Mouse (Mus musculus) neural tube, embryonic 14.5 days (tissue): ENCODE measurements around the gene Dpp8. TPM values are rescaled to one million over a fixed set of nuclear protein-coding genes. Genes with fewer than 3 reads are reported as not detected.
"Not testable (repeated sequence)": the region's sequence is repeated elsewhere in the genome, so short reads cannot be mapped to it uniquely, and the experiment has no call there.

Source experiments
- ATAC-seq: fragments of 200-750 bp; cut with Nextera tagmentation; 2 replicates; pipeline ENCODE4 v1.8.0; 2017; ENCODE audit warnings: low read depth, mild to moderate bottlenecking, moderate TSS enrichment, moderate library complexity
- H3K27ac ChIP-seq: fragments of 300-500 bp; sonication (generic); 2 replicates; pipeline ENCODE4 v1.5.1; 2014; ENCODE audit warnings: low read depth, mild to moderate bottlenecking, control low read depth, low read length, moderate library complexity, mixed read lengths
- H3K27me3 ChIP-seq: fragments of 300-500 bp; sonication (generic); 2 replicates; pipeline ENCODE4 v1.6.1; 2014; ENCODE audit warnings: low read length; ENCODE audit not compliant: control insufficient read depth, insufficient read depth
- H3K36me3 ChIP-seq: fragments of 300-500 bp; sonication (generic); 2 replicates; pipeline ENCODE4 v1.6.1; 2014; ENCODE audit warnings: low read length, mixed read lengths; ENCODE audit not compliant: control insufficient read depth, insufficient read depth
- H3K4me1 ChIP-seq: fragments of 300-500 bp; sonication (generic); 2 replicates; pipeline ENCODE4 v1.6.1; 2014; ENCODE audit warnings: low read length; ENCODE audit not compliant: control insufficient read depth, insufficient read depth
- H3K4me2 ChIP-seq: fragments of 300-500 bp; sonication (generic); 2 replicates; pipeline ENCODE4 v1.6.1; 2014; ENCODE audit warnings: mild to moderate bottlenecking, low read depth, low read length, control low read depth
- H3K4me3 ChIP-seq: fragments of 300-500 bp; sonication (generic); 2 replicates; pipeline ENCODE4 v1.5.1; 2014; ENCODE audit warnings: low read depth, low read length, control low read depth, mixed read lengths
- H3K9ac ChIP-seq: fragments of 300-500 bp; sonication (generic); replicated peaks from 2 replicates; pipeline ENCODE4 v1.6.1; 2014; ENCODE audit warnings: low read depth, mild to moderate bottlenecking, control low read depth, low read length, mixed read lengths
- H3K9me3 ChIP-seq: fragments of 300-500 bp; sonication (generic); 2 replicates; pipeline ENCODE4 v1.6.1; 2016; ENCODE audit warnings: low read length; ENCODE audit not compliant: control insufficient read depth
- whole genome bisulfite sequencing: fragments of 180-500 bp; shearing (Covaris S2); extraction: QIAGEN DNeasy Blood & Tissue Kit; methylation state at CpG from one replicate; pipeline ENCODE4 v1.1.7; 2014; 5-methylcytosine and 5-hydroxymethylcytosine counted together
- polyA plus RNA-seq: library from polyadenylated mRNA; unstranded; fragments of >200 nt; fragmentation: Nextera tagmentation; extraction: Ambion mirVana; gene quantifications from 2 replicates; pipeline ENCODE4 v1.2.1, GENCODE M21; 2014

Gene Dpp8
- polyA plus RNA-seq, 1 experiment from 2014 or later: 32.3 TPM

DNA sequence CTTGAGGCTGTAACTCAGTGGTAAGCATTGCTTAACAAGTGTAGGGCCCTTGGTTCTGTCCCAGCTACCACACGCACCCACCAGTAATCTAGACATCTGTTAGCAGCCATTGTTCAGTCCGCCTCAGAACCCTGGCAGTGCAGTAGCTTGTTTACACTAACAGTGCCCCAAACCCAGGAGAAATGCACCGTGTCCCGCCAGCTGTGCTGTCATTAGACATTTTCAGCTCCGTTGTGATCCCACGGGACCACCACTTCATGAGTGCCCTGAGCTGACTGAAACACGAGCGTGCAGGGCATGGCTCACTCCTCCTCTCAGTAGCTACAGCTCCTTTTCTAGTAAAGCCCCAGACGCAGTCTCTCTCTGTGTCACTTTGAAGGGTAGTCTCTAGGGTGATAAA lies 41.3 kb downstream of the Dpp8 start:
- ATAC-seq: no peak
- Histone ChIP-seq H3K4me1 (no peaks in the 10 kb centered on the region), H3K9ac (no peak overlapping the region), H3K27ac (no peak overlapping the region), H3K27me3 (no peaks in the 10 kb centered on the region), H3K9me3 (no peaks in the 10 kb centered on the region), H3K36me3 (peaks cover 27% of the 10 kb centered on the region), H3K4me2 (no peak overlapping the region), H3K4me3 (no peak overlapping the region)
- 54% methylated on average over 9 of the region's 9 CpGs for WGBS

DNA sequence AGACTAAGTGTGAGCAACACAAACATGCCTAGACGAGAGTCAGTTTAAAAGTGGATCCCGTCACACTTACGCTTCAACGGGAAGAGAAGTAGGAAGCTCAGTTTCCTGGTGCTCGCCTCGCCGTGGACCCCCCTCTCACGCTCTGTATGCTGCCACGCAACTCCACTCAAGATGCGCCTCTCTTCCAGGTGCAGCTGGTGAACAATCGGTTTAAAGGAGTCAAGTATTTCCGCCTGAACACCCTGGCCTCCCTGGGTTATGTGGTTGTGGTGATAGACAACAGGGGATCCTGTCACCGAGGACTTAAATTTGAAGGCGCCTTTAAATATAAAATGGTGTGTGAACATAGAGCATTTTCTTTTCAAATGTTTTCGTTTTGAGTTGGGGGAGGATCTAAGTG lies 42.0 kb downstream of the Dpp8 start:
- H3K27me3 ChIP-seq: no peaks in the 10 kb centered on the region
- H3K4me2 ChIP-seq: no peak overlapping the region
- 93% methylated on average over 15 of the region's 15 CpGs for WGBS
- H3K27ac ChIP-seq: no peak overlapping the region
- H3K36me3 ChIP-seq: peaks cover 30% of the 10 kb centered on the region; the same call in 1 of the 2 replicates
- H3K4me3 ChIP-seq: no peak overlapping the region
- H3K9me3 ChIP-seq: no peaks in the 10 kb centered on the region
- no peak for ATAC-seq
- no peak overlapping the region for H3K9ac ChIP-seq
- no peaks in the 10 kb centered on the region for H3K4me1 ChIP-seq

DNA sequence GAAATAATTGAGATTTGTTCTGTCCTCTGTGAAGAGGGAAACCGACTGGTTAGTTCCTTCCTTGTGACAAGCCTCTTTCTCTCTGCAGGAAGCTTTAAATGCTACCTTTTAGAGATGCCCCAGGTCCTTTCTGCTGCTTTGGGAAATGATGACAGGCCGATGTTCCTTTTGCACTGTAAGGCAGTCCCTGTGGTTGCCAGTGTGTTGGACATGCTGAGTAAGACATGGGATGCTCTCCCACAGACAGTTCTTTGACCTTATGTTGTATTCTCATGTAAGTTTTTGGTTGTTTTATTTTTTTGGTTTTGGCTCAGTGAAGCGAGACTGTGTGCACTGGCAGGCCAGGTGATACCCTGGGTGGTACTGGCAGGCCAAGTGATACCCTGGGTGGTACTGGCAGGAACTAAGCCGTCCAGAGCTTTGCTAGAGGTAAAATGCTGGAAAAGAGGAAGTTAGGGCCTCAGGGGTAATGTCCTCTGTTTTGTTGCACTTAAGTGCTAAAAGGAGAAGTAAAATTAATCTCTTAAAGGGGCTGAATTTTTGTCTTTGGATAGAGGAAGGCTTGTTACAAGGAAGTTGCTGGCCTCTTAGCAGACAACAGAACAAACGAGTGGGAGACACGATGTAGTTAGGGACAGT lies 42.8 kb downstream of the Dpp8 start:
- no peak for ATAC-seq
- Histone ChIP-seq H3K4me3 (no peak overlapping the region), H3K4me2 (no peak overlapping the region), H3K9ac (no peak overlapping the region), H3K27ac (no peak overlapping the region), H3K4me1 (no peaks in the 10 kb centered on the region), H3K9me3 (no peaks in the 10 kb centered on the region), H3K36me3 (peaks cover 26% of the 10 kb centered on the region; the same call in 1 of the 2 replicates), H3K27me3 (no peaks in the 10 kb centered on the region)
- WGBS: 92% methylated on average over 6 of the region's 6 CpGs

GRCm38 (mm10) chr9:65077536-65077935 lies 45.3 kb downstream of the Dpp8 start:
- no peak overlapping the region for H3K4me2 ChIP-seq
- no peaks in the 10 kb centered on the region for H3K9me3 ChIP-seq
- no peak for ATAC-seq
- no peaks in the 10 kb centered on the region for H3K4me1 ChIP-seq
- H3K27ac ChIP-seq: no peak overlapping the region
- no peak overlapping the region for H3K9ac ChIP-seq
- peaks cover 42% of the 10 kb centered on the region for H3K36me3 ChIP-seq
- WGBS: 91% methylated on average over 5 of the region's 5 CpGs
- no peaks in the 10 kb centered on the region for H3K27me3 ChIP-seq
- H3K4me3 ChIP-seq: no peak overlapping the region

DNA sequence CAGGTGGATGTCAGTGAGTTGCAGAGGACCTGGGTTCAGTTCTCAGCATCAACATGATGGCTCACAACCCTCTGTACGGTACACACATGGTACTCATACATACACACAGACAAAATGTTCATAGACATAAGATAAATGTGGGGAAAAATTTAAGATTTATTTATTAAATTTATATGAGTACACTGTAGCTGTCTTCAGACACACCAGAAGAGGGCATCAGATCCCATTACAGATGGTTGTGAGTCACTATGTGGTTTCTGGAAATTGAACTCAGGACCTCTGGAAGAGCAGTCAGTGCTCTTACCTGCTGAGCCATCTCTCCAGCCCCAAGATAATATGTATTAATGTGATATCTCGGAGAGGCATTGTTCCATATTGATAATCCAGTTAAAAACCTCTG lies 47.9 kb downstream of the Dpp8 start:
- not testable (repeated sequence) for H3K27ac ChIP-seq, H3K4me1 ChIP-seq, H3K4me2 ChIP-seq, H3K4me3 ChIP-seq, H3K27me3 ChIP-seq, H3K9ac ChIP-seq, H3K9me3 ChIP-seq, ATAC-seq
- 94% methylated on average over 2 of the region's 2 CpGs for WGBS
- peaks cover 42% of the 10 kb centered on the region for H3K36me3 ChIP-seq

GRCm38 (mm10) chr9:65083075-65083765 lies 51.0 kb downstream of the Dpp8 start:
- H3K27me3 ChIP-seq: no peaks in the 10 kb centered on the region
- no peak overlapping the region for H3K27ac ChIP-seq
- H3K9me3 ChIP-seq: no peaks in the 10 kb centered on the region
- peaks cover 33% of the 10 kb centered on the region for H3K36me3 ChIP-seq
- H3K4me2 ChIP-seq: no peak overlapping the region
- H3K9ac ChIP-seq: no peak overlapping the region
- no peaks in the 10 kb centered on the region for H3K4me1 ChIP-seq
- WGBS: 95% methylated on average over 18 of the region's 18 CpGs
- no peak for ATAC-seq
- no peak overlapping the region for H3K4me3 ChIP-seq

- H3K4me1 ChIP-seq: no peaks in the 10 kb centered on the region
- 86% methylated on average over 7 of the region's 7 CpGs for whole genome bisulfite sequencing
- no peaks in the 10 kb centered on the region for H3K9me3 ChIP-seq
- H3K27ac ChIP-seq: no peak overlapping the region
- ATAC-seq: no peak
- H3K27me3 ChIP-seq: no peaks in the 10 kb centered on the region
- H3K36me3 ChIP-seq: peaks cover 24% of the 10 kb centered on the region
- H3K4me2 ChIP-seq: no peak overlapping the region
- H3K4me3 ChIP-seq: no peak overlapping the region
- no peak overlapping the region for H3K9ac ChIP-seq
These were observed 52.1 kb downstream of the Dpp8 start for GRCm38 (mm10) chr9:65084198-65084807.

DNA sequence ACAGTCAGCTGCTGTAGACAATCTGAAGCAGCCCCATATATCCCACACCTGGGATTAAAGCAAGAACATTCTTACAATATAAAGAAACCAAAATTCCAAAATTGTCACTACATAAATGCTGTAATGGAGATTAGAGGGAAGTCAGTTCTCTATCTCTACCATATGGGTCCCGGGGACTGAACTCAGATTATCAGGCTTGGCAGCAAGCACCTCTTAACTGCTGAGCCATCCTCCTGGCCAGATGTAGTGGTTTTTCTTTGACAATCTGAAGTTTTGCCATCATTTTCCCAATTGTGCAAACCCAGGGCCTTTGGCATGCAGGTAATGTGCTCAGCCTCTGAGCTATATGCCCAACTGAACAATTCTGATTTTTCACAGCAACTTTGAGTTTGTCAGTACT lies 53.1 kb downstream of the Dpp8 start:
- Histone ChIP-seq H3K4me3 (no peak overlapping the region), H3K4me1 (no peaks in the 10 kb centered on the region), H3K27me3 (no peaks in the 10 kb centered on the region), H3K27ac (no peak overlapping the region), H3K36me3 (peaks cover 23% of the 10 kb centered on the region), H3K9ac (no peak overlapping the region), H3K4me2 (no peak overlapping the region), H3K9me3 (no peaks in the 10 kb centered on the region)
- WGBS: 94% methylated on average over 1 of the region's 1 CpGs
- no peak for ATAC-seq

GRCm38 (mm10) chr9:65086801-65087200 lies 54.6 kb downstream of the Dpp8 start:
- H3K9ac ChIP-seq: no peak overlapping the region
- no peak for ATAC-seq
- no peaks in the 10 kb centered on the region for H3K27me3 ChIP-seq
- H3K27ac ChIP-seq: no peak overlapping the region
- no peaks in the 10 kb centered on the region for H3K9me3 ChIP-seq
- no peaks in the 10 kb centered on the region for H3K4me1 ChIP-seq
- no peak overlapping the region for H3K4me2 ChIP-seq
- peaks cover 12% of the 10 kb centered on the region for H3K36me3 ChIP-seq
- 55% methylated on average over 1 of the region's 1 CpGs for WGBS
- H3K4me3 ChIP-seq: no peak overlapping the region
